In the genomic region with DNA sequence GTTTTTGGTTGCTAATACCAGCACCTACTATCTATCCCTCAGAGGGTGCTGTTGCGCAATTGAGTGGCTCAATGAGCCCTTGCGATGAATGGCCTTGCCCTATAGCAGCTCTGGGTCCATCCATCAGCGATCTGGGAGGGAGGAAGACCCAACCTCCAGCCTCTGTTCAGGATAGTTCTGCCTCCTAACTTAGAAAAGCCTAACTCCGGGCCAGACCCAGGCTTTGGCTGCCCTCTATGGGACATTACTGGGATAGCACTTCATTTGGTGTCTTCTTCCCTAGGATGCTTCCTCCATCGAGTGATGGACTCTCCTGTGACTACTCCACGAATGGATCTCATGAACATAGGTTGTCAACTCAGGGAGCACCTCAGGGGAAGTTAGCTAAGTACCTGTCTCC, we compare ENCODE assay signal across 8 mouse cellular contexts. TPM values are rescaled to one million over a fixed set of nuclear protein-coding genes. Genes with fewer than 3 reads are reported as not detected.
A peak's percentile ranks its signal among the peaks of the same experiment; 100 is the strongest.
DNase-seq lines count a peak whose midpoint lies in the region; ATAC-seq lines count a peak whose summit lies in the region.

No protein-coding gene starts in this region.

- no peak overlapping the region for H3K9ac ChIP-seq in liver, embryonic 12.5 days
- H3K9ac ChIP-seq in neural tube, embryonic 11.5 days (ENCODE audit: low read length), result no peak overlapping the region

- H3K9me3 ChIP-seq in liver, embryonic 12.5 days (replicated peaks), result no peaks in the 10 kb centered on the region
- H3K9me3 ChIP-seq in limb, embryonic 10.5 days (replicated peaks), result no peaks in the 10 kb centered on the region
- H3K9me3 ChIP-seq in neural tube, embryonic 11.5 days (ENCODE audit: control insufficient read depth, low read length), result no peaks in the 10 kb centered on the region

- no peak for ATAC-seq in liver, embryonic 12.5 days
- no peak; the same call in 1 of the 2 replicates for ATAC-seq in neural tube, embryonic 11.5 days (ENCODE audit: insufficient read depth, low FRiP score, low TSS enrichment)

- peak; percentile 25 for DNase-seq in liver
- DNase-seq in cerebellum, adult 18-20 months, result peak; percentile 45 to 56
- peak; percentile 22 to 64 for DNase-seq in frontal cortex, postnatal 10 days (ENCODE audit: low spot score in 2 of 2)
- DNase-seq in kidney, adult 8-10 months, result peak; percentile 30 to 68
- DNase-seq in limb, embryonic 10.5 days (ENCODE audit: low spot score), result peak; percentile 73
- DNase-seq in neural tube, embryonic 11.5 days (ENCODE audit: low spot score), result peak; percentile 66
- DNase-seq in thymus, postnatal 0 days (ENCODE audit: low spot score), result peak; percentile 39

- H3K36me3 ChIP-seq in liver, embryonic 12.5 days, result no peaks in the 10 kb centered on the region
- H3K36me3 ChIP-seq in limb, embryonic 10.5 days, result no peaks in the 10 kb centered on the region
- no peaks in the 10 kb centered on the region for H3K36me3 ChIP-seq in neural tube, embryonic 11.5 days (ENCODE audit: control insufficient read depth, insufficient read depth, low read length)

- H3K27me3 ChIP-seq in liver, embryonic 12.5 days (replicated peaks), result 0 out of 2 replicates have a peak, but pooled peaks cover 3% of the 10 kb centered on the region
- H3K27me3 ChIP-seq in limb, embryonic 10.5 days (ENCODE audit: low read depth, poor library complexity, severe bottlenecking), result no peaks in the 10 kb centered on the region
- no peaks in the 10 kb centered on the region for H3K27me3 ChIP-seq in neural tube, embryonic 11.5 days (ENCODE audit: control insufficient read depth, insufficient read depth, low read length)

- no peak overlapping the region for H3K27ac ChIP-seq in liver, embryonic 12.5 days
- no peak overlapping the region for H3K27ac ChIP-seq in limb, embryonic 10.5 days
- H3K27ac ChIP-seq in neural tube, embryonic 11.5 days (ENCODE audit: low read depth, low read length), result no peak overlapping the region

- no peaks in the 10 kb centered on the region for H3K4me1 ChIP-seq in liver, embryonic 12.5 days
- no peaks in the 10 kb centered on the region for H3K4me1 ChIP-seq in limb, embryonic 10.5 days
- no peaks in the 10 kb centered on the region for H3K4me1 ChIP-seq in neural tube, embryonic 11.5 days (ENCODE audit: control insufficient read depth, insufficient read depth, low read length)

- WGBS in liver, embryonic 12.5 days (ENCODE audit: insufficient replicate concordance), result 20% methylated on average over 6 of the region's 6 CpGs
- WGBS in limb, embryonic 10.5 days, result 15% methylated on average over 6 of the region's 6 CpGs
- 15% methylated on average over 6 of the region's 6 CpGs for WGBS in neural tube, embryonic 11.5 days

- no peak overlapping the region for H3K4me2 ChIP-seq in liver, embryonic 12.5 days
- no peak overlapping the region for H3K4me2 ChIP-seq in neural tube, embryonic 11.5 days (ENCODE audit: low read depth)

- H3K4me3 ChIP-seq in liver, embryonic 12.5 days, result no peak overlapping the region
- no peak overlapping the region for H3K4me3 ChIP-seq in limb, embryonic 10.5 days
- H3K4me3 ChIP-seq in neural tube, embryonic 11.5 days (ENCODE audit: low read depth, low read length), result no peak overlapping the region

RNA-seq across cellular contexts. Expression of gene Col6a6, which starts 29.8 kb away (rescaled TPM):
- polyA plus RNA-seq in liver, embryonic 12.5 days (2016; fragmentation: Nextera tagmentation; extraction: Ambion mirVana), result 0.13 and 0.19 TPM in 2 replicates
- polyA plus RNA-seq in limb, embryonic 10.5 days (2016; fragmentation: Nextera tagmentation; extraction: Ambion mirVana), result 0.05 and 0.06 TPM in 2 replicates
- polyA plus RNA-seq in neural tube, embryonic 11.5 days (2014; fragmentation: Nextera tagmentation; extraction: Ambion mirVana), result 0.13 and 0.20 TPM in 2 replicates
- 0.33 and 0.48 TPM in 2 replicates for polyA plus RNA-seq in thymus, postnatal 0 days (2015; fragmentation: Nextera tagmentation; extraction: Ambion mirVana)
